Mouse (Mus musculus) c-Kit-negative CD71-positive TER-119-positive erythroid progenitor cells, embryonic 14.5 days (primary cell): ENCODE measurements around the gene Eepd1.
A peak's percentile ranks its signal among the peaks of the same experiment; 100 is the strongest.
"Not testable (repeated sequence)": the region's sequence is repeated elsewhere in the genome, so short reads cannot be mapped to it uniquely, and the experiment has no call there.

Source experiments
- DNase-seq: peaks from one replicate; pipeline ENCODE4 v3.0.0-alpha.2; 2013; ENCODE audit warnings: low read depth, low spot score

Gene Eepd1

GRCm38 (mm10) chr9:25481344-25482095, at the start of gene Eepd1:
Gene Eepd1 (plus strand): TSS chr9:25481547.
- peak; percentile 54 for DNase-seq

GRCm38 (mm10) chr9:25438836-25439235, 42.5 kb upstream of the Eepd1 start:
- no peak for DNase-seq

GRCm38 (mm10) chr9:25440046-25440445, 41.3 kb upstream of the Eepd1 start:
- DNase-seq = not testable (repeated sequence)

GRCm38 (mm10) chr9:25442041-25442440, 39.3 kb upstream of the Eepd1 start:
- no peak for DNase-seq

GRCm38 (mm10) chr9:25443029-25443428, 38.3 kb upstream of the Eepd1 start:
- DNase-seq = no peak

GRCm38 (mm10) chr9:25443546-25443945, 37.8 kb upstream of the Eepd1 start:
- no peak for DNase-seq

GRCm38 (mm10) chr9:25450394-25450793, 31.0 kb upstream of the Eepd1 start:
- no peak for DNase-seq

GRCm38 (mm10) chr9:25455027-25455426, 26.3 kb upstream of the Eepd1 start:
- no peak for DNase-seq

GRCm38 (mm10) chr9:25460835-25461555, 20.4 kb upstream of the Eepd1 start:
- DNase-seq = no peak

GRCm38 (mm10) chr9:25464305-25464704, 17.0 kb upstream of the Eepd1 start:
- no peak for DNase-seq

GRCm38 (mm10) chr9:25479392-25480020, 1.8 kb upstream of the Eepd1 start:
- DNase-seq = no peak

- DNase-seq = no peak
Measured at GRCm38 (mm10) chr9:25480676-25481075, 671 bp upstream of the Eepd1 start.

- DNase-seq = no peak
Measured at GRCm38 (mm10) chr9:25482322-25482998, 1.1 kb downstream of the Eepd1 start.

GRCm38 (mm10) chr9:25482999-25483347, 1.6 kb downstream of the Eepd1 start:
- DNase-seq = no peak

GRCm38 (mm10) chr9:25483931-25484618, 2.7 kb downstream of the Eepd1 start:
- no peak for DNase-seq

GRCm38 (mm10) chr9:25484619-25484986, 3.3 kb downstream of the Eepd1 start:
- no peak for DNase-seq

- DNase-seq = no peak
Measured at GRCm38 (mm10) chr9:25485006-25485405, 3.7 kb downstream of the Eepd1 start.

- DNase-seq = no peak
Measured at GRCm38 (mm10) chr9:25485406-25485805, 4.1 kb downstream of the Eepd1 start.

GRCm38 (mm10) chr9:25486246-25486807, 5.0 kb downstream of the Eepd1 start:
- DNase-seq = no peak

GRCm38 (mm10) chr9:25487446-25488110, 6.2 kb downstream of the Eepd1 start:
- no peak for DNase-seq

GRCm38 (mm10) chr9:25488581-25488980, 7.2 kb downstream of the Eepd1 start:
- no peak for DNase-seq
